Mouse (Mus musculus): ENCODE measurements around the gene Pkdrej. TPM values are rescaled to one million over a fixed set of nuclear protein-coding genes. Genes with fewer than 3 reads are reported as not detected.
"Not testable (repeated sequence)": the region's sequence is repeated elsewhere in the genome, so short reads cannot be mapped to it uniquely, and the experiment has no call there.

Gene Pkdrej
- 1 to 10 TPM; 2.7 to 3.8 TPM for total RNA-seq (2021)

DNA sequence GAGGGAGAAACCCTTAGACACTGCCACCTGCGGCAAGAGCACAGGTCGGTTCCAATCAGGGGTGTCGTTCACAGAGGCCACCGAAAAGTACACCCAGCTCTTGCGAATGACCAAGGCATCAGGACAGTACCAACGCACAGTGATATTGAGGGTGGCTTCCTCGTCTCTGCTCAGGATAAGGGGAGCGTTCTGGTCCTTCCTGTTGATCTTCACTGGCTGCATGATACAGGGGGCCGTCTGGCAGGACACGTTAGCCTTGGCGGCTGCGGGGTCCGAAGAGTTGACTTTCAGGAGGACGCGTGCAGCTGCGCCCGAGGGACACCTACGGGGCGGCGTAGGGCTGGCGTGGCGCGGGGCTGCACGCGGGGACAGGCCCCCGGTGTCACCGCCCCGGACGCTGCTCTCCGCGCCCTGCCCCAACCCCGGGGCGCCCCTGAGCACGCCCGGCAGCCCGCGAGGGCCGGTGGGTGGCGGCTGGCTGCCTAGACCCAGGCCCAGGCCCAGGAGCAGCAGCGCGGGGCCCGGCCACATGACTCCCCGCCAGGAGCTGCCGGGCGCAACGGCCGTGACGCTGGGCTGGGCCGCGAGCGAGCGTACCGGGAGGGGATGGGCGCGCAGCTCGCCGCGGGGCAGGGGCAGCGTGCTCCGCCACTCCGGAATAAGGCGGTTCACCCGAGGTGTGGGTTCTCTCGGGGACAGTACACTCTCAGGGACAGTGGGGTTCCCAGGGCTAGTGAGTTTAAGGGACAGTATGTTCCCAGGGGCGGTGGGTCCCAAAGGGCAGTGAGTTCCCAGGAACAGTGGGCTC lies at the start of gene Pkdrej:
Gene Pkdrej, minus strand, starts transcription at position 532 of the 808 bp plus-strand sequence.
- intact Hi-C loops (cut with DNase I), result no loop called here
- peak; percentile 54 to 65 for DNase-seq

DNA sequence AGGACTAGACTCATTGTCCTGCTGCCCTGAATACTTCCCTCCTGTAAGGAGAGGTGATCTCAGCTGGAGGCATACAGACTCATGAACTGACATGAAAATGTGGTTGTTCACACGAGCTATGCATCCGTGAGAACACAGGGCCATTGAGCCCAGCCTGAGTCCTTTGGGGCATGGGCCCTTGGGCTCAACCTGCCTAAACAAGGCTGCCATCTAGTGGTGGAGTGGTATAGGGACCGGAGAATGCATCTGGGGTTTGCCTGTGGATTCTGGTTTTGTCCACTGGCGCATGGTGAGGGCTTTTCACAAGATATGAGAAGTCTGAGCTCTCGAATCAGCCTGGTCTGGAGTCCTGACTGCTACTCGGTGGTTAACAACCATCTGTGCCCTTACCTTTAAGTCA lies 46.2 kb upstream of the Pkdrej start:
- intact Hi-C loops (cut with DNase I), result loop anchor here (1.0 to 5.0 kb wide), 2 partner anchors 151 to 270 kb away; no protein-coding TSS in a partner anchor
- peak; percentile 68 for DNase-seq

DNA sequence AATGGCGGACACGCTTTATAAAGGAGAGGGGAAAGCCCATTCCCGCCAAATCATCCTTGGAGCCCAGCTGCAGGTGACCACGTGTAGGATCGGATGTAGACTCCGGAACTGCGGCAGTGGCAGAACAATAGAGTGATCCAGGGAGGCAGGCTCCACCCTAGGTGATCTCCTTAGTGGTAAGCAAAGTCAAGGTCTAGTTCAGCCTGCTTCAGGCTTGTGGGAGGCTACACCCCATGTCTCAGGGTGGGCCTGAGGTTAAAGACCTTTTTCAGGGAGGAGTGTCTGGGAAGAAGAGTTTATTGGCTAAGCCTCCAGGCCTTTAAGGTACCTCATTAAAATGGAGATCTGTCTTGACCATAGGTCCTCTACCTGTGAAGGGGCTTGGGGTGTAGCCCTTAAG lies 44.4 kb upstream of the Pkdrej start:
- intact Hi-C loops (cut with DNase I), result loop anchor here (5.0 kb wide), 1 partner anchor 269 kb away; no protein-coding TSS in a partner anchor
- not testable (repeated sequence) for DNase-seq

DNA sequence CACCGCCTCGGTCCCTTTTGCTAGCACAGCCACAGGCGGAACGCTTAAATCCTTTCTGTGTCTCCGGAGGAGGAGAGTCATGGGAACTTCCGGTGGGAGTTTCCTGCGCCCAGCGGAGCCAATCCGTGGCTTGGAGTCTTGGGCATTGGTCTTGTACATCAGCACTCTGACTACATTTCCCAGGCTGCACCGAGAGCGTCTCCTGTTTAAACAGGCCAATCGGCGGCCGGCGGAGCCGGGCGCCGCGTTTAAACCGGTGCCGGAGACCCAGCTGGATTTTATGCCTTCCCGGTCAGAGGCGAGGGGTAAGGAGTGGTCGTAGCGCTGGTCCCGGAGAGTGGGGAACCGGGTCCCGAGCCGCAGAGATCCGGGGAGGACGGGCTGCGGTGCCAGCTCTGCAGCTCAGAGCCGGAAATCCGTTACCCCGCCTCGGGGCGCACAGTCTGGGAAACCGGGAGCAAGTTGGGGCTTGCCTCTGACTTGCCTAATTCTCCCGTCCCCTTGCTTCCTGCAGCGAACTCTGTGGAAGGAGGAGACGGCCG lies 38.0 kb upstream of the Pkdrej start, which contains the start of gene Gtse1:
Gene Gtse1, plus strand, starts transcription at position 256 of the 542 bp plus-strand sequence.
- peak; percentile 91 to 93 for DNase-seq
- intact Hi-C loops (cut with DNase I), result loop anchor here (2.0 kb wide), 1 partner anchor 49 kb away; the partner anchor contains the start of gene Cdpf1

DNA sequence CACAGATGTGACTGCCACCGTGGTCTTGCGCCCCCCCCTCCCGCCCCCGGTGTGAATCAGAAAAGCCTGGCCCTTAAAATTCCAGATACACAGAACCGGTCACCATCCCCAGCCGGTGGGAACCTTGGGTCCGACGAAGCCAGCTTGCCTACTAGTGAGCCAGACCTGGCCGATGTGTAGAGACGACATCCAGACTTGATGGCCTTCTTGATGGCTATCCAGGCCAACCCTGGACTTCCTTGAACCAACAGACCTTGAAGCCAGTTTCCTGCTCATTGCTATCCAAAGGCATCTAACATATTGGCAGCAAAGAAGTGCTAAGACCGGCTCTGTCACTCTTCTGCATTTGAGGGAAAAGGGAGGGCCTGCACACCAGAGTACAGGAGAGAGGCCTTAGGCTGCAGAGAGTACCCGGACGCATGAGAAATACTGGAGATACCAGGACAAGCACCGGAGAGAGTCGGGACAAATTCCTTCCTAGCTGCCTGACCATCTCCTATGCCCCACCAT lies 37.5 kb upstream of the Pkdrej start:
- intact Hi-C loops (cut with DNase I), result loop anchor here (2.0 kb wide), 1 partner anchor 48 kb away; the partner anchor contains the start of gene Cdpf1
- DNase-seq, result no peak

DNA sequence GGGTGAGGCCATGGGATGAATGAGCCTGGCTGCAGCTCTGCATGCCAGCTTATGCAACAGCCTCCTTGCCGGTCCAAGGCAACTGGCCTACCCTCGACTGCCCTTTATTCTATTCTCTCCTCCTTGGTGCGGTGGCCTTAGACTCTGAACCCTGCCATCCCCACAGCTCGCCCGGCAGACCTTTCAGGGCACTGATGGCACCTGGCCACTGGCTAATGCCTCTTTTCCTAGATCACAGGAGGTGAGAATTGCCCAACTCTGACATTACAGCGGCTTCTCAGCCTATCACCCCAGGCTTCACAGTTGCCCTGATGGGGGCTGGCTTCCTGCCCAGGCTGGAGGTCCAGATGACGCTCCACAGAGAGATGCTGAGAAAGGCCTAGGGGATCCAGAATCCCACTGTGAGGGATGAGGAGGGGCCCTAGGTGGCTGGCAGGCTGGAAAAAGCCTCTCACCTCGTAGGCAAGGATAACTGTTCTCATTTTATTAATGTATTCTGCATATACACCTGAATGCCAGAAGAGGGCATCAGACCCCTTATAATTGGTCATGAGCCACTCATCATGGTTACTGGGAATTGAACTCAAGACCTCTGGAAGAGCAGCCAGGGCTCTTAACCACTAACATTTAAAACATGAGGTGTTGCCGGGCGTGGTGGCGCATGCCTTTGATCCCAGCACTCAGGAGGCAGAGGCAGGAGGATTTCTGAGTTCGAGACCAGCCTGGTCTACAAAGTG lies 30.3 kb upstream of the Pkdrej start:
- no peak for DNase-seq
- intact Hi-C loops (cut with DNase I), result no loop called here

DNA sequence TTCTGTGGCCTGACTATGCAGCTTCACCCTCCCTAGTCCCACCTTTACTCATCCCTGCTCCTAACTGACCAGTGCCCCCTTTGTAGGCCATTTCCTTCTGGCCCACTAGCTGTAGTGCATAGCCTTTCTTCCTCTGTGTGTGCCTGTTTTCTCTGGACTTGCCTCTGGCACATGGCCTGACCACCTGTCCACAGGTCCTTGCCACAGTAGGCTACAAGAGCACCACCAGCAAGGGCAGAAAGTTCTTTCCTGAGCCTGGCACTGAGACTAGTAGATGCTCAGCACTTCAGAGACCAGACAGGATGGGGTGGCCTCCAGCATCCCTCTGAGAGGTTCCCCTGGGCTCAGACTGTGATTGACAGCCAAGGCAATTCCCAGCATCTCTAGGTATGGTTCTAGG lies 23.5 kb upstream of the Pkdrej start:
- no peak for DNase-seq
- intact Hi-C loops (cut with DNase I), result no loop called here

DNA sequence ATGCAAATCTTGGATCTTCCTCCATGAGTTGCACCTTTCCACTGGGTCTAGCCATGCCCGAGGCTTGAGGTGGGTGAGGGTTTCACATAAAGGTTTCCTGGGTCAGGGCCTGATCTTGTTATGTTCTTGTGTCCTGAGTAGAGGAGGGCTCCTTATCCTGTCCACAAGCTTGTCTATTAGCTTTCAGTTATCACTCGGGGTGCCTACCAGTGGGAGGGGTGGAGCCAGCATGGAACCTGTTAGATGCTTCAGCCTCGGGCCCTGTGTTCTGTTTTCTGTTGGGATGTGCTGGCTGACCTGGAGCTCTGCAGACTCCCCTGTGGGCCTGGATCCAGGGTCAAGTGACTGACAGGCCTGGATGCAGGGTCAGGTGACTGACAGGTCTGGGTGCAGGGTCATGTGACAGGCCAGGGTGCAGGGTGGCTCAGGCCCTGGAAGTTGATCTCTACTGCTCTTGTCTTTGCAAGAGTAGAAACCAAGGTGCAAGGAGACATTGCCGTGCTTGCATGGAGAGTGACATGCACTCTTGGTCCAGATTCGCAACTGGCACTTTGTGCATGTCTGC lies 20.3 kb upstream of the Pkdrej start:
- intact Hi-C loops (cut with DNase I), result loop anchor here (1.0 kb wide), 1 partner anchor 126 kb away; no protein-coding TSS in a partner anchor
- DNase-seq, result no peak

DNA sequence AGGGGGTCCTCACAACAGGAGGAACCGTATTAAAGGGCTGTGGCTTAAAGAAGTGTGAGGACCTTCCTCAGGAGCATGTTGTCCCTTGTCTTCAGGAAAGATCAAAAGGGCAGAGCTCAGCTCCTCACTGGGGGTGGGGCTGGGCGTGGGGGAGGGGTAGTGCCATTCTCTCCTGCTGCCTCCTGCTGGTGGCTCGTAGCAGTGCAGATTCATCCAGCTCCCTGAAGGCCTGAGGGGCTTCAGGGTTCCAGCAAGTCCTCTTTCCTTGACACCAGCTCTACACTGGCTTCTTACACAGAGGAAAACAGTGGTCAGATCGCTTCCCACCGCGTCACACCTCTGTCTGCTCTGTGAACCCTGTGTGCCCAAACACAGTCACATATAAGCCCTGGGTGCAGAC lies 19.4 kb upstream of the Pkdrej start:
- intact Hi-C loops (cut with DNase I), result loop anchor here (1.0 kb wide), 1 partner anchor 125 kb away; no protein-coding TSS in a partner anchor
- peak; percentile 25 to 28 for DNase-seq

DNA sequence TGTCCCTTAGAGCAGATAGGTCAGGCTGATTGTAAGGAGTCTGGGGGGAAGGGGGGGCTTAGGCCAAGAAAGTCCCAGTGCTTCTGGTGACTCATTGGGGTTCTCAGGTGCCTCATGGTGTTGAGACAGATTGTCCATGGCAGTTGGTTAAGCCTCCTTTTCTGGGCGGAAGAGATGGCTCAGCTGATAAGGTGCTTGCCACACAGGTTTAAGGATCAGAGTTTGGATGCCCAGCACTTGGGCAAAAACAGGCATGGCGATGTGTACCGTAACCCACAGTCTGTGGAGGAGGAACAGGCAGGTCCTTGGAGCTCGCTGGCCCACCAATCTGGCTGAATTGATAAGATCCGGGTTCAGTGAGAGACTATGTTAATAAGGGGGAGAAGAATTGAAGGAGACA lies 15.4 kb upstream of the Pkdrej start:
- no peak for DNase-seq
- intact Hi-C loops (cut with DNase I), result no loop called here

DNA sequence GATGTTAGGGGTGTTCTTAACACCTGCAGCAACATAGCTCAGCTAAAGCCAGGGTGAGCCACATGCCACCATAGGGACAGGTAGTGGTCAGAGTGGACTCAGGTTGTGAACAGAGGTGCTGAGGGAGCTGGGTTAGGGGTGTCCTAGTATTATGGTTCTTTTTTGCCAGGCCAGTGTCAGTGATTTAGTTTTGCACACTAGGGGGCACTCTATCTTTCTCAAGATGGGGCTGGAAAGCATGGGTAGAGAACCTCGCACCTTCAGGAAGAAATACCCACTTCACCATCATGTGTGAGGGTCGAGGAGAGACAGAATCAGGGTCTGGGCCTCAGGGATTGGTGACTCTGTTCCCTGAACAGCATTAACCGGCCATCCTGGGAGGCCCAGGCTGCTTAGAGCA lies 13.8 kb upstream of the Pkdrej start:
- intact Hi-C loops (cut with DNase I), result no loop called here
- DNase-seq, result no peak

DNA sequence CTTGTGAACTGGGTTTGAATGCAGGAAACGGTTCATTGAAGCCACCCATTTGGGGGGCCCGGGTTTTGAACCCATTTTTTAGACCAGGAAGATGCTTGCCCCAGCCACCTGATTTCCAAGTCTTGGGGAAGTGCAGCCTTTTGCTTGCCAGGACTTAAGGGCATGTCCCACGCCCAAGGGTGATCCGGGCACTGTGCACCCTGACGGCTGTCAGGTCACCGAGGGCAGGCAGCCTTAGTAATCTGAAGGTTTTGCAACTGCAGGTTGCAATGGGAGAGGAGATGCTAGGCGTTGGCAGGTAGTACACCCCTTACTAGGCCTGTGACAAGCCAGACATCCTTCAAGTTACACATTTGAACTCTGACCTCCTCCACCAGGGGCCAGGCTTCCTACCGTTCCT lies 11.1 kb upstream of the Pkdrej start:
- no peak for DNase-seq
- intact Hi-C loops (cut with DNase I), result no loop called here

DNA sequence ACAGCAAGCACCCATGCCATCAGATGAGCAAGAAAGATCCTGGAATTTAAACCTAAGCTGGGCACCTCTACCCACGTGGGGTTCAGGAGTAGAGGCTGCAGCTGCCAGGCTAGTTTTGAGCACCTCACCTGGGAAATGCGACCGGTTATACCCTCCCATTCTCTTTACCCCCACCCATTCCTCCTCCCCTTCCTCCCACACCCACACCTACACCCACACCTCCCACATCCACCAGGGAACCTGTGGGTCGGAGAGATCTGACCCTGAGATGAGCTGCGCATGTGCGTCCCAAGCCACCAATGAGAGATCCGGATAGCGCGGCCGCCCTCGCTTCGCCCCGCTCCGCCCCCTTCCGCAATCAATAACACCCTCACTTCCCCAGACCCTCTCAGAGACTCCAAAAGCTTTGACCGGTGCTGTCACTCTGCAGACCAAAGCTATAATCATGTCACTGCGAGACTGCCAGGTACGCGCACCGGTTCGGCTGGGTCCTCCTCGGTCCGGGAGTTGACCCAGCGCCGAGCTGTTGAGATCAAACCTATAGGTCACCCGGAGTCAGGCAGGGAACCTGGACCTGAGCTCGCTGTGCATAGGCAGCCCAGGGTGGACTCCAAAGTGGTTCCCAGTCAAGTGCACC lies 10.5 kb upstream of the Pkdrej start, which contains the start of gene Ttc38:
Gene Ttc38, plus strand, starts transcription at position 353 of the 637 bp plus-strand sequence.
- intact Hi-C loops (cut with DNase I), result no loop called here
- peak; percentile 82 to 85 for DNase-seq

DNA sequence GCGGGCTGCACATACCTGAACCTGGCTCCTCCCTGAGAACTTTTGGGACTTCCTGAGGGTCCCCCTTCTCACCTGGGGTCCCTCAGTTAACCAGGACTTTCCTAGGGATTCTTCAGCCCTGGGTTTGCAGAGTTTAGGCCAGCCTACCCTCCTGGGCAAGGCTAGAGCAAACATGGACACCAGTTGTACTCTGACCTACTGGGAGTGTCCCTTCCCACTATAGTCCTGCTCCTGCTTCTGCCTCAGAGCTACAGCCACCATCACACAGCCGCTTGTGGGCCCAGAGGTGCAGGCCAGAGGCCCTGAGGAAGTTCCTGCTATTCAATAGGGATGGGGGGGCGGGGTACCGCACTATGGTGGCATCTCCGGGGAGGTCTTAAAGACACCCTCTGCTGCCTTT lies 7.9 kb upstream of the Pkdrej start:
- no peak for DNase-seq
- intact Hi-C loops (cut with DNase I), result no loop called here

DNA sequence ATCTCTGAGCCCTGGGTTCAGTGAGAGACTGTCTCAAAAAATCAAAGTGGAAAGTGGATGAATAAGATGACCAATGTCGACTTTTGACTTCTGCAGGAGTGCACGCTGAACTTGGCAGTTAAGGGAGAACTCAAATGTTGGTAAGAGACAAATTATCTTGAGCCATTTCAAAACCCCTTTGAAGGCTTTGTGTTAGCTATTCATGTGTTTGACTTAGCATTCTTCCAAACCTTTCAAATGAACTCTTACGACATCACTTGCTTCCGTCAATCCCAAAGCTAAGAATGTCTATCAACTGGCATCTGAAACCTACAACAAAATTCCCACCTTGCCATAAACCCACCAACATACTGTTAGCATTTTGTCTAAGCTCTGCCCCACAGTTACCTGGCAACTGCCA lies 6.5 kb upstream of the Pkdrej start:
- intact Hi-C loops (cut with DNase I), result no loop called here
- no peak for DNase-seq

DNA sequence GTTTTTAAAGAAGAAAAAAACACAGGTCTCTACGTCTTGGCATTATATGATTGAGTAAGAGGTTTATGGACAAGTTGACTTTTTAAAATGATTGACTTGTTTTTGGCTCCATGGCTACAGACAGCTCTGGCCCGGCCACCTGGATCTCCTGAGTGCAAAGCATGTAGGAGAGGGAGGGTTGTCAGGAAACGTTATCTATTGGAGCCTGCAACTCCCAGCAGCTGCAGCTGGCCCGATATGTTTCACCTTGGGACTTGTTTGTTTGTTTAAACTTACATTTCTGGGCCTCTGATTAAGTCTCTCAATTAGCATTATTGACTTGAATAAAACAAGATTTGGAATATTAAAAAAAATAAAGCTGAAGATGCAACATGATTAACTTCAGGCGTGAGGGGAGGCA lies 5.1 kb upstream of the Pkdrej start:
- intact Hi-C loops (cut with DNase I), result no loop called here
- no peak for DNase-seq

DNA sequence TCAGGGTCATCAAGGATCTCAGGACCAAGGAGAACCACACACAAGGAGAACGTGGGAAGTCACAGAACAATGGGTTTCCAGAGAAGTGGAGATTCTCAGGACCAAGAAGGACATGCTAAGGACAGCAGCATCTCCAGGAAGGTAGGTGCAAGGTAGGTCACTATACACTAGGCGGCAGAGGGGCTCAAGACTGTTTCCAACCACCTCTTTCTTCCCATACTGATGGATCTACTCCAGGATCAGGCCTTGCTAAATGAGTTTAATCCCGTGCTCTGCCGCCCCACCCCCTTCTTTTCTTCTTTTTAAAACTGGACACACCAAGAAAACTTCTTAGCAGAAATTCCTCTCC lies 451 bp upstream of the Pkdrej start:
- DNase-seq, result no peak
- intact Hi-C loops (cut with DNase I), result no loop called here

DNA sequence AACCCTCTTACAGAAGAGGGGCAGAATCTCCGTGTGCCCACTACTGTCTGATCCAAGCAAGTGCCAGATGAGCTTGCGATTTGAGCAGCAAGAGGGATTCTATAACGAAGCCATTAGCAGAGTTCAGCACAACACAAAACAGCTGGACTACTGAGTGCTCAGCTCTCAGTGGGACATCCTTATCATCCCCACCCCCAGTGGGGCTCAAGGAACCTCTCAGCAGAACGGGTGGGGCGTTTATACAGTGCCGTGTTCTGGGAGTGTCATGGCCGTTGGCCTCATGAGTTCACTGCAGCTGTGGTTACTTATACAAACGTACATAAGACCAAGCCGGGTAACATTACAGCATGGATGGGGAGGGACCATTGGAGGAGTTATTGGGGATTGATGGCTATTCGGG lies 8.1 kb downstream of the Pkdrej start:
- intact Hi-C loops (cut with DNase I), result loop anchor here (2.0 kb wide), 1 partner anchor 213 kb away; no protein-coding TSS in a partner anchor
- no peak for DNase-seq

DNA sequence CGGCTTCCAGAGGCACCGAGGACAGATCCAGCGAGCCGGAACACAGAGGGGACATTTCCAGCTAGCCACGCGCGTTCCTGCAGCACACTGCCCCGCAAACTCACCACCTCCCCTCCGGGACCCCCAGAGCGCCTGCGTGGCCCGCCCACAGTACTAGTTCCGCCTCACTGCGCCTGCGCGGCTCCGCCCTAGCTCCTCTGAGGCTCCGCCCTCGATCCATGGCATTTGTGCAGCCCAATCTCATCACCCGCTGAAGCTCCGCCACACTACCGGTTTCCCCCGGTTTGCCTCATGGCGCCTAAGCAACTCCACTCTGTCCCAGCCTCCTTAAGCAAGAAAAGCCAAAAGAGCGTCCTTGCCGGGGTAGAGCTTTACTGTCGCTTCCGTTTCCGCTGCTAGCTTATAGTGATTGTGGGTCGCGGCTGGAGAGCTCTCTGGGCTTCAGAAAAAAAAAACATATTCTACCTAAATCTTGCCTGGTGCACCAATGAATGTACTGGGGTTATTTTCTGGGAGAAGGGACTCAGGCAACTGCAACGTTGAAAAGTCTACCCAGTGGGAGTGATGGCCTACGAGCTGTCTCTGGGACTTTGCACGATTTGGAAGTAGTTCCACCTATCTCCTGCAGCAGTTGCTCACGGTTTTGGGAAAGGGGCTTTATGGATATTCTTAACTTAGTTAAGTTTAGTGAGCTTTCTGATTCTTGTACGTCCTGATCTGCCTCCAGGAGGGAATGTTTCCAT lies 9.8 kb downstream of the Pkdrej start, which contains the start of gene Cdpf1:
Gene Cdpf1, minus strand, starts transcription at position 163 of the 743 bp plus-strand sequence.
- DNase-seq, result peak; percentile 100
- intact Hi-C loops (cut with DNase I), result loop anchor here (1.0 to 2.0 kb wide), 3 partner anchors 47 to 211 kb away; partner anchors contain the start of gene Gtse1
